Mouse (Mus musculus) kidney, adult 2 months (tissue): ENCODE measurements around the gene Pdia6. TPM values are rescaled to one million over a fixed set of nuclear protein-coding genes. Genes with fewer than 3 reads are reported as not detected.
A peak's percentile ranks its signal among the peaks of the same experiment; 100 is the strongest.

Source experiments
- DNase-seq: peaks from one replicate; pipeline ENCODE4 v3.0.0; 2021
- H3K27ac ChIP-seq: fragments of 200-500 bp; 2 replicates; pipeline ENCODE4 v1.5.1; 2012; ENCODE audit warnings: low read depth, low read length, control low read depth, inconsistent platforms; ENCODE audit not compliant: insufficient read depth
- H3K27me3 ChIP-seq: fragments of 200-500 bp; replicated peaks from 2 replicates; pipeline ENCODE4 v1.6.1; 2012; ENCODE audit warnings: mild to moderate bottlenecking, moderate library complexity, low read length, inconsistent platforms; ENCODE audit not compliant: control insufficient read depth, insufficient read depth
- H3K36me3 ChIP-seq: fragments of 200-500 bp; 2 replicates; pipeline ENCODE4 v1.6.1; 2012; ENCODE audit warnings: mild to moderate bottlenecking, moderate library complexity, low read length, inconsistent platforms; ENCODE audit not compliant: control insufficient read depth, insufficient read depth
- H3K4me1 ChIP-seq: fragments of 200-500 bp; 2 replicates; pipeline ENCODE4 v1.6.1; 2011; ENCODE audit warnings: low read length; ENCODE audit not compliant: control insufficient read depth, insufficient read depth
- H3K4me3 ChIP-seq: fragments of 200-500 bp; 2 replicates; pipeline ENCODE4 v1.5.1; 2011; ENCODE audit warnings: mild to moderate bottlenecking, low read depth, low read length, control low read depth; ENCODE audit not compliant: insufficient read depth
- CTCF ChIP-seq: fragments of 200-500 bp; conservative IDR thresholded peaks from 2 replicates; pipeline ENCODE4 v1.5.1; 2011; ENCODE audit warnings: low read depth, mild to moderate bottlenecking, control low read depth, low read length, moderate library complexity, mixed read lengths; ENCODE audit not compliant: insufficient read depth, insufficient read length
- POLR2A ChIP-seq: fragments of 200-500 bp; IDR thresholded peaks from one replicate; pipeline ENCODE4 v1.6.1; 2011; ENCODE audit warnings: low read depth, low read length, control low read depth
- WGBS: fragments of 180-500 bp; shearing (Covaris S2); methylation state at CpG from one replicate; pipeline ENCODE4 v1.1.7; 2018; 5-methylcytosine and 5-hydroxymethylcytosine counted together
- polyA plus RNA-seq: library from polyadenylated mRNA; depleted of rRNA; stranded (reverse); fragments of >200 nt; gene quantifications from 2 replicates; pipeline ENCODE4 v1.2.3, GENCODE M21; 2012; rRNA removed

Gene Pdia6
- polyA plus RNA-seq, 1 experiment: 70.7 TPM

DNA sequence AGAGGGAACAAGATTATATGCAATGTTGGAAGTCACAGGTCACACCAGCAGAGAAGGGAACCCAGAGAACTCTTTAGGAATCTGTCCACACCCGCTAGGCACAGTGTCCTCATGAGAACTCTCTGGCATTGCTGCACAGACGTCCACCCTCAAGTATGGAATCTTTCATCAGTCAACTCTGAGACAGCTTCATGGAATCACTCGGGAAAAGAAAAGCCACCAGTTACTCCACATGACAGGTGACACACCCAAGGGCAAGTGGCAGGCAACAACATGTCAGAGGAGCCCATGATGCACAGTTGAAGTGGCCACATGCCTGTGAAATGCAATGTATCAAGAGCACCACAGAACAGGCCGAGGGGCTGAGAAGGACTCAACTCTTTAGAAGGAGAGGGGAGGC lies 51.6 kb downstream of the Pdia6 start:
- Histone ChIP-seq H3K27ac (no peak overlapping the region), H3K36me3 (no peaks in the 10 kb centered on the region), H3K4me3 (no peak overlapping the region), H3K4me1 (no peaks in the 10 kb centered on the region), H3K27me3 (no peaks in the 10 kb centered on the region)
- DNase-seq: no peak
- no peak for TF ChIP-seq CTCF
- 56% methylated on average over 4 of the region's 4 CpGs for WGBS

- H3K27me3 ChIP-seq: no peaks in the 10 kb centered on the region
- H3K36me3 ChIP-seq: no peaks in the 10 kb centered on the region
- no peaks in the 10 kb centered on the region for H3K4me1 ChIP-seq
- no peak for DNase-seq
- no peak overlapping the region for H3K4me3 ChIP-seq
- H3K27ac ChIP-seq: no peak overlapping the region
- TF ChIP-seq POLR2A: no peak
- no peak for TF ChIP-seq CTCF
- 46% methylated on average over 3 of the region's 3 CpGs for WGBS
Measured at GRCm38 (mm10) chr12:17318453-17318852, 52.1 kb downstream of the Pdia6 start.

DNA sequence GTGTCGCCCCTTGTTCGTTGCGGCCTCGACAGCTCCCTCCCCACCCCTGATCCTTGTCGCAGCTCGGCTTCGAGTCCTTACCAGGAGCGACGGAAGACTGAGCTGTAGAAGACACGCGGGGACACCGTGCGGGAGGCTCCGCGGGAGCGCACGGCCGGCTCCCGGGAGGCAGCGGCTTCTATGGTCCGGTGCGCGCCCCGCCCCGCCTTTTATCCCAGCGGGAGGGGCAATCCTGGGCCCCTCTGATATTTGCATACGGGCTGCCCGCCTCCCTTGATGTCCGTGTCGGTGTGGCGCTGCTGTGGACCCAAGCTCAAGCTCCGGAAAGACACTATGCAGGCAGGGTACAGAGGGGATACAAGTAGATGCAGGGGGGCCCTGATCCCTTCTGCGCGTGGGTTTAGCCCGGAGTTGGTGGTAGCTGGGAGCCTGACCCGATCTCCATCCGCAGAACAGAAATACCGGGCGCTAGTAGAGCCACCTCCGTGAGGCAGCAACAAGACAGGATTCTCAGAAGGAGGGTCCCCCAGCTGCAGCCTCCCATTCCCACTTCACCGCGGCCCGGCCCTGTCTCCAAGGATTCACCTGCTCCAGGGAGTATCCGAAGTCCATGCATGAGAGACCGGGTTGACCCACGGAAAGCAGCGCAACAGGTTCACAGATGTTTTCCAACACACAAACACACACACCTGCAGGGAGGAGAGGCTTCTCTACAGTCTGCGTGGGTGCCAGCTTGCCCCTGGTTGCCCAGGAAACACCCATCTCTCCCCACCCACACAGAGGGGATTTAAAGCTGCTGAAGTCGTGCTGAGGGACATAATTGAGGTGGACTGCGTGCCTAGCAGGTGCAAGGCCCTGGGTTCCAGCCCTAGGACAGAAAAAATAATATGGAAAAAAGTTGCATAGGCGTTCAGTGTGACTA lies 58.5 kb downstream of the Pdia6 start:
- peak; percentile 66 for DNase-seq
- Histone ChIP-seq H3K4me3 (peak overlapping the region; percentile 55), H3K36me3 (no peaks in the 10 kb centered on the region), H3K27me3 (no peaks in the 10 kb centered on the region), H3K27ac (no peak overlapping the region), H3K4me1 (no peaks in the 10 kb centered on the region)
- TF ChIP-seq CTCF: no peak
- WGBS: 4% methylated on average over 51 of the region's 51 CpGs

DNA sequence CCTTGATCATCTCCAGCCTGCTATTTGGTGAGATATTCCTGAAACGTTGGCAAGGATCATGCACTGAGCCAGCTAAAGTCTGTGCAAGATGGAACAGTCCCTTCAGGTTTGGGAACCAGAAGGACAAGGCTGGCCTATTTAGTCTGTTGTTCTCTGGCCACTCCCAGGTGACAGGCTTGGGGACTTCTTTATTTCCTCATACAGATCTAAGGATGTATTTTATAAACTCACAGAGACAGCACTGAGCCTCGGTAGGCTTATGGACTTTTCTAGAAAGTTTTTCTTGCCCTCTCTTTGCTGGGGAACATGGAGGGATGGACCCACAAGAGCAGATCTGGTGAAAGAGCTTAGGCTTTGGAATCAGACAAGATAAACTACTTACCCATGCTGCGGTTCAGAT lies 62.9 kb downstream of the Pdia6 start, which contains the start of gene Atp6v1c2:
TSS of gene Atp6v1c2 (minus strand) at position 101 of the 400 bp plus-strand sequence.
- TF ChIP-seq POLR2A: no peak
- TF ChIP-seq CTCF: no peak
- no peak within 1 kb of the TSS for H3K4me3 ChIP-seq
- DNase-seq: no peak
- no peaks in the 10 kb centered on the region for H3K27me3 ChIP-seq
- H3K36me3 ChIP-seq: no peaks in the 10 kb centered on the region
- H3K4me1 ChIP-seq: no peaks in the 10 kb centered on the region
- WGBS: 71% methylated on average over 3 of the region's 3 CpGs
- no peak within 1 kb of the TSS for H3K27ac ChIP-seq

DNA sequence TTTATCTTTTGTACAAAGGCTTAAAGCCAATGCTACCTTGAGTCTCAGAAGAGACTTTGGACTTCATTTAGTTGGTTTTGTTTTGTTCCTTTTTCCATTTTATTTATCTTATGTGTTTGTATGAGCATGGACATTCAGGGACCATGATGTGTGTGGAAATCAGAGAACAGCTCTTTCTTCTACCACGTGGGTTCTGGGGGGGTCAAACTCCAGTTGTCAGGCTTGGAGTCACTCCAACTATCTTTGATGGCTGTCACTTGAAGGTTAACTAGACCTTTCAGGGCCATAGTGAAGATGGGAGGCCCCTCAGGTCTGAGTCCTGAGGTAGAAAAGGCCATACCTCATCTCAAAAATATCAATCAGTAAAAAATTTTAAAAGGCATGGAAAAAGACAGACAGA lies 67.1 kb downstream of the Pdia6 start:
- H3K4me3 ChIP-seq: no peak overlapping the region
- H3K36me3 ChIP-seq: no peaks in the 10 kb centered on the region
- no peaks in the 10 kb centered on the region for H3K4me1 ChIP-seq
- no peak overlapping the region for H3K27ac ChIP-seq
- 20% methylated on average over 1 of the region's 1 CpGs for WGBS
- H3K27me3 ChIP-seq: no peaks in the 10 kb centered on the region
- TF ChIP-seq CTCF: no peak
- no peak for TF ChIP-seq POLR2A
- DNase-seq: peak; percentile 60

Other genes with a start within 250 kb of the Pdia6 start
- 0.86 and 1.0 TPM in 2 replicates for gene Kcnf1, start 89.7 kb upstream of the Pdia6 start, polyA plus RNA-seq
- 32.4 and 39.9 TPM in 2 replicates for gene Atp6v1c2, start 62.8 kb downstream of the Pdia6 start, polyA plus RNA-seq
- gene Nol10, start 81.9 kb downstream of the Pdia6 start, polyA plus RNA-seq: 5.1 and 6.1 TPM in 2 replicates